Mouse (Mus musculus): Measurements from ENCODE around the gene Hes6.

Hes6 gene

GRCm38 (mm10) chr1:91412286-91413029 lies 1.4 kb downstream of the Hes6 start:
- in situ Hi-C loops (cut with MboI; ENCODE audit: unreplicated experiment in 2 of 2): loop anchor here in 1 of 2 experiments (10.0 kb wide), 1 partner anchor 168 kb away; no protein-coding TSS in a partner anchor

GRCm38 (mm10) chr1:91411631-91412285 lies 2.1 kb downstream of the Hes6 start:
- in situ Hi-C loops (cut with MboI; ENCODE audit: unreplicated experiment in 2 of 2): loop anchor here in 1 of 2 experiments (10.0 kb wide), 1 partner anchor 167 kb away; no protein-coding TSS in a partner anchor

GRCm38 (mm10) chr1:91407819-91408218 lies 6.0 kb downstream of the Hes6 start:
- in situ Hi-C loops (cut with MboI; ENCODE audit: unreplicated experiment in 2 of 2): no loop called here

- in situ Hi-C loops (cut with MboI; ENCODE audit: unreplicated experiment in 2 of 2): no loop called here
Measured at GRCm38 (mm10) chr1:91405406-91406169, 8.2 kb downstream of the Hes6 start.

DNA sequence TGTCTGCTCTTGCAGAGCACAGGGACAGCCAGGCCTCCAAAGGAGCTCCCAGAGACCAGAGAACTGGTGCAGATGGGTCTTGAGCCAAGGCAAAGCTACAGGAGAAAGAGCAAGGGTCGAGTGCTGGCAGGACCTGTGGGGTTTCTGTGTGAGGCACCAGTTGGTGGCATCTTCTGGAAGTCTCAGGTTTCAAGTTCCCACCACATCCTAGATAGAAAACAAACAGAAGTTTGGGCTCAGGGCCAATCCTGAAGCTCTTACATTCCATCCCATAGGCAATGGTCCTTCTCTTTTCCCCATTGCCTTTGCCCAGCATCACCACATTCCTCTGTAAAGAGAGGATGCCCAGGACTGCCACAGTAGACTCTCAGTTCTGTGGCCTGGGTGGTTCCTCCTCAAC lies 8.9 kb downstream of the Hes6 start:
- in situ Hi-C loops (cut with MboI; ENCODE audit: unreplicated experiment in 2 of 2): no loop called here

DNA sequence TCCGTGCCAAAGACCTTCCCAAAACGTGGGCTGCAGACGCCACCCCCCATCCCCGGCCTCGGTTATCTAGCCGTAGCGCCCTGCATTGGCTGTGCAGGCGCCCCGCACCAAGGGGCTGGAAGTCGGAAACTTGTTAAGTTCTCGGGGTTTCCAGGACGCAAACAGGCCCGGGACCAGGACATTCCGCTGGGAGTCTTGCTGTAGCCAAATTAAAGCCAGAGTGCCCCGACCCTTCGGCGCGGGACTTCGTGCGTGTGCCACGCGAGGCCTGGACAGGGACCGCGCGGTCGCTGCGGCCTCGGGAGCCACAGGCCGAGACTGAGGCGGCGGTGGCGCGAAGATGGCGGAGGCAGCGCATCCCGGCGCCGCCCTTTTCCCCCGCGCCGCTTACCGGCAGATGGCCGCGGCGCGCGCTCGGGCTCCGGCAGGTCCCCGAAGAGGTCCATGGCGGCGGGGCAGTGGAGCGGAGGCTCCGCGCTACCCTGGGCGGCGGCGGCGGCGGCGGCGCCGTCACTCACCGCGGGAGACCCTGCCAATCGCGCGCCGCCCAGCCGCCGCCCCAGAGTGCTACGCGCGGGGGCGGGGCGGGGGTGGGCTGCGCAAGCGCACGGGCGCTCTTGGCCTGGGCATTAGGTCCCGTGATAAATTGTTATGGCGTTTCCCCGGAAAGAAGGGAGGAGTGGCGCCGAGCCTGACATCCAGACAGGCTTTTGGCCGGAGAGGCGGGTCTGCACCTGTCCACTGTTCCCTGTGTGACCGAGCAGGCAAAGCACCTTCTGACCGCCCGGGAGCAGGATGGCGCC lies 15.4 kb downstream of the Hes6 start, which contains the start of gene Ilkap:
Gene Ilkap (minus strand): TSS at position 556 of the 803 bp plus-strand sequence.
- in situ Hi-C loops (cut with MboI; ENCODE audit: unreplicated experiment in 2 of 2): no loop called here

DNA sequence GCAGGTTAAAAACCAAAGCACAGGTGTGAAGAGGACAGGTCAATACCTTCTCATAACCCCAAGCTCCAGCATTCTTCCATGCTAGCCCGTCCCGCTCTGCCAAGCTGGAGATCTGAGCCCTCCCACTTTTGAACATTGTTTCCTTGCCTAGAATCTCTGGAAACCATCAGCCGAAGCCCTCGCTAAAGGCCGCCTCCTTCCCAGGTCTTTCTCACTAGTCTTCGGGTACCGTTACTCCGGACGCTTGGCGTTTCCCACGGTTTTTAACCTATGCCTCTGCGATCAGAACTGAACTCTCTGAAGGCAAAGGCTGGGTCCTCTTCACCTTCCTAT lies 15.9 kb downstream of the Hes6 start:
- in situ Hi-C loops (cut with MboI; ENCODE audit: unreplicated experiment in 2 of 2): no loop called here

- in situ Hi-C loops (cut with MboI; ENCODE audit: unreplicated experiment in 2 of 2): no loop called here
Measured at GRCm38 (mm10) chr1:91390369-91390768, 23.5 kb downstream of the Hes6 start.

GRCm38 (mm10) chr1:91381091-91381471 lies 32.8 kb downstream of the Hes6 start:
- in situ Hi-C loops (cut with MboI; ENCODE audit: unreplicated experiment in 2 of 2): no loop called here

- in situ Hi-C loops (cut with MboI; ENCODE audit: unreplicated experiment in 2 of 2): no loop called here
Measured at GRCm38 (mm10) chr1:91380453-91381090, 33.3 kb downstream of the Hes6 start.

- in situ Hi-C loops (cut with MboI; ENCODE audit: unreplicated experiment in 2 of 2): loop anchor here in 1 of 2 experiments (25.0 kb wide), 1 partner anchor 411 kb away; the partner anchor contains the start of genes Prlh and Rab17
Measured at GRCm38 (mm10) chr1:91373414-91373835, 40.4 kb downstream of the Hes6 start.

GRCm38 (mm10) chr1:91370055-91370454 lies 43.8 kb downstream of the Hes6 start:
- in situ Hi-C loops (cut with MboI; ENCODE audit: unreplicated experiment in 2 of 2): loop anchor here in 1 of 2 experiments (25.0 kb wide), 1 partner anchor 408 kb away; the partner anchor contains the start of genes Prlh and Rab17

- in situ Hi-C loops (cut with MboI; ENCODE audit: unreplicated experiment in 2 of 2): loop anchor here (10.0 to 25.0 kb wide), 2 partner anchors 115 to 407 kb away; partner anchors contain the start of genes Prlh (in 1 of the 2) and Rab17 (in 1 of the 2)
Measured at GRCm38 (mm10) chr1:91369408-91369807, 44.4 kb downstream of the Hes6 start.

- in situ Hi-C loops (cut with MboI; ENCODE audit: unreplicated experiment in 2 of 2): loop anchor here (10.0 to 25.0 kb wide), 2 partner anchors 118 to 405 kb away; partner anchors contain the start of genes Prlh (in 1 of the 2) and Rab17 (in 1 of the 2)
Measured at GRCm38 (mm10) chr1:91367295-91367694, 46.5 kb downstream of the Hes6 start.

DNA sequence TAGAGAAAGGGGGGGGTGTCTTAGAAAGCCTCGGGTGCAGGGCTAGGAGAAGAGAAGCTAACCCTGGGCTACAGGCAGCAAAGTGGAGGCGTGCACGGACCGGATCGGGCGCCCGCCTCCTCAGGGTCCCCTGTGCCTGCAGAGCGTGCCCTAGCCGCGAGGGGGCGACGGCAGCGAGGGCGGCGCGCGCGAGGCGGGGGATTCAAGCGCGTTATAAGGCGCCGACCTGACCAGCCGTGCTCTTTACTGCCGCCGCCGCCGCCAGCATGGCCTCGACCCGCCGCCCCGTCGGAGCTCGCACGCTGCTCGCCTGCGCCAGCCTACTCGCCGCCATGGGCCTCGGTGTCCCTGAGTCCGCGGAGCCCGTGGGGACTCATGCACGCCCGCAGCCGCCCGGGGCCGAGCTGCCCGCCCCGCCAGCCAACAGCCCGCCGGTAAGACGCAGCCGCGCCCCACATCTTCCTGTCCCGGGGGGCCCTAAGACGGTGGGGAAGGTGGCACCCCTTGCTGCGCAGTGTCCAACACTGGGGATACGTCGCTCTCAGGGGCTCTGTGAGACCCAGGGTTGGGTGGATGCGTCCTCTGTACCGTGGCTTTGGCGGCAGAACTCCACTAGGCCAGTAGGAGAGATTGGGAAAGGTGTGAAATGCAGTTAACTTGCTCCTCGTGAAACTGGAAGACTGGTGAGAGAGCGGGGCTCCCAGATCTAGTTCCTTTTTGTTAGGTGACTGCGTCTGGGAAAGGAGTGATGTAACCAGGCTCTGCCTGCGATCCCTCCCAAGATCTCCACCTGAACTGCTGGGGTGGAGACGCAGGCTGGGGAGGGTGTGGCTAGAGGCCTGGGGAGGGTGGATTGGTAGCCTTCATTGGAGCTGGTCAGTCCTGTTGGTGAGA lies 47.4 kb downstream of the Hes6 start, which contains the start of gene Erfe:
Gene Erfe (plus strand): TSS at position 216 of the 894 bp plus-strand sequence.
- in situ Hi-C loops (cut with MboI; ENCODE audit: unreplicated experiment in 2 of 2): loop anchor here (10.0 to 25.0 kb wide), 2 partner anchors 118 to 404 kb away; partner anchors contain the start of genes Prlh (in 1 of the 2) and Rab17 (in 1 of the 2)

DNA sequence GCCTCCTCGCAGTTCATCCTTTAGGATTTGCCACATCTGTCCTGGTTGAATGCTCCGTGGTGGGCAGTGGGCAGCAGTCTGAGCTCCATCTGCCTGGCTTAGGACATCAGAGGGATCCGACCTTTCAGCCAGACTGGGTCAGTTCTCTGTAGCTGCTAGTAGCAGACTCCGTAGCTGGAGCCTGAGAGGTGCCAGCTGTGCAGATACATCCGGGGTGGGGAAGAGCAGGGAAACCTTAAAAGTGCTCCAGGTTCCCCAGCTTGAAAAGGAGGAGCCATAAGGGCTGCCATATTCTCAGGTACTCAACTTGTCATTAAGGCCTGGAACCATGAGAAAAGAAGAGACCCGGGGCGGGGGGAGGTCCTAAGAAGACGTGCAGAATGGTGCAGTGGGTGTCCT lies 48.0 kb downstream of the Hes6 start:
- in situ Hi-C loops (cut with MboI; ENCODE audit: unreplicated experiment in 2 of 2): loop anchor here (10.0 to 25.0 kb wide), 2 partner anchors 119 to 404 kb away; partner anchors contain the start of genes Prlh (in 1 of the 2) and Rab17 (in 1 of the 2)

DNA sequence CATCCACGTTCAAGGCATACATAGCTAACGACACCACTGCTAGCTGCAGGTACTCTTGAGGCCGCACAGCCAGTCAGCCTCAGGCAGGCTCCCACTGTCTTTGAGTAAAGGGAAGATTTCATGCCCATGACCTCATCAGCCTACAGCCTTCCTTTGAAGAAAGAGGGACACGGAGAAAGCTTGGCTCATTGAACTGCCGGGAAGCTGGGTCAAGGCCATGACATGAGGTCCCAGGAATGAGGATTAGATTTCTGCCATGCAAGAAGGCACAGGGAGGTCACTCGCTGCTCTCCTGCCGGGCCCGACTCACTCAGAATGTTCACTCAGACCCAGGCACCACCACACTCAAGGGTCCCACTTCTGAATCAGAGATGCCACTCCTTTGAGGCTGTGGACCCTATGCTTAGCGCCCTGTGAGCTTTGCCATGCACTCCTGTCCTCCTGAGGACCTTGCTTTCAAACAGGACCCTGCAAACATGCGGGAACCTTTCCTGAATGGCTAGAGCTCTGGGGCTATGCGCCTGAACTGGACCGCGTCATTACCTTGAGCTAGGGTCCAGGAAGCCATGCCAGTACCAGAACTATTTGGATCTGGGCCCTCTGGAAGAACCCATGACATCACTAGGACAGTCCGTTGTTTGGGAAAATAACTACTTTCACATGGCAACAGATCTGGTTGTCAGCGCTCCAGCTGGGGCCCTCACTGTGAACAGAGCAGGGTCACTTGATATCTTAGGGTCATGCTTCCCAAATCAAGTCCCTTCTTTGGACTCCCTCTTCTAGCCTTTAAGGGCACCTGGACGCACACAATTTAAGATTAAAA lies 48.8 kb downstream of the Hes6 start:
- in situ Hi-C loops (cut with MboI; ENCODE audit: unreplicated experiment in 2 of 2): loop anchor here (10.0 to 25.0 kb wide), 2 partner anchors 120 to 403 kb away; partner anchors contain the start of genes Prlh (in 1 of the 2) and Rab17 (in 1 of the 2)

Data from v-Abl transformed pro-B cells (cell line).